Mouse (Mus musculus) liver, embryonic 15.5 days (tissue): ENCODE data around the gene Eef2kmt. TPM values are rescaled to one million over a fixed set of nuclear protein-coding genes. Genes with fewer than 3 reads are reported as not detected.

Source experiments
- ATAC-seq: fragments of 200-750 bp; cut with Nextera tagmentation; 2 replicates; pipeline ENCODE4 v1.8.0; 2017; ENCODE audit warnings: moderate number of reproducible peaks, mild to moderate bottlenecking, moderate library complexity; ENCODE audit not compliant: insufficient read depth
- H3K27ac ChIP-seq: fragments of 300-500 bp; sonication (generic); replicated peaks from 2 replicates; pipeline ENCODE4 v1.5.1; 2015; ENCODE audit warnings: mild to moderate bottlenecking, inconsistent platforms
- H3K27me3 ChIP-seq: fragments of 300-500 bp; sonication (generic); 2 replicates; pipeline ENCODE4 v1.6.1; 2015; ENCODE audit warnings: mild to moderate bottlenecking, inconsistent platforms
- H3K36me3 ChIP-seq: fragments of 300-500 bp; sonication (generic); replicated peaks from 2 replicates; pipeline ENCODE4 v1.6.1; 2015; ENCODE audit warnings: moderate library complexity, mild to moderate bottlenecking, inconsistent platforms
- H3K4me1 ChIP-seq: fragments of 300-500 bp; sonication (generic); replicated peaks from 2 replicates; pipeline ENCODE4 v1.6.1; 2015; ENCODE audit warnings: inconsistent platforms
- H3K4me2 ChIP-seq: fragments of 300-500 bp; sonication (generic); 2 replicates; pipeline ENCODE4 v1.6.1; 2015; ENCODE audit warnings: moderate library complexity, mild to moderate bottlenecking, inconsistent platforms
- H3K4me3 ChIP-seq: fragments of 300-500 bp; sonication (generic); replicated peaks from 2 replicates; pipeline ENCODE4 v1.5.1; 2015; ENCODE audit warnings: mild to moderate bottlenecking, inconsistent platforms
- H3K9ac ChIP-seq: fragments of 300-500 bp; sonication (generic); 2 replicates; pipeline ENCODE4 v1.6.1; 2015; ENCODE audit warnings: moderate library complexity, mild to moderate bottlenecking, inconsistent platforms
- H3K9me3 ChIP-seq: fragments of 300-500 bp; sonication (generic); replicated peaks from 2 replicates; pipeline ENCODE4 v1.6.1; 2016; ENCODE audit warnings: inconsistent platforms
- WGBS: fragments of 180-500 bp; shearing (Covaris S2); methylation state at CpG from one replicate; pipeline ENCODE4 v1.1.7; 2015; ENCODE audit warnings: mixed read lengths; ENCODE audit not compliant: insufficient replicate concordance; 5-methylcytosine and 5-hydroxymethylcytosine counted together
- polyA plus RNA-seq: library from polyadenylated mRNA; unstranded; fragments of >200 nt; fragmentation: Nextera tagmentation; extraction: Ambion mirVana; gene quantifications from 2 replicates; pipeline ENCODE4 v1.2.1, GENCODE M21; 2015

Gene Eef2kmt
- polyA plus RNA-seq, 1 experiment from 2014 or later, result 9.0 TPM

- ATAC-seq, result no peak
- no peak within 1 kb of the TSS for H3K27ac ChIP-seq
- H3K27me3 ChIP-seq, result no peaks in the 10 kb centered on the region; the same call in 1 of the 2 replicates
- 40% methylated on average over 6 of the region's 6 CpGs for WGBS
- H3K4me2 ChIP-seq, result no peak within 1 kb of the TSS
- no peak within 1 kb of the TSS for H3K9ac ChIP-seq
- H3K36me3 ChIP-seq, result no peaks in the 10 kb centered on the region
- H3K4me1 ChIP-seq, result no peaks in the 10 kb centered on the region
- H3K9me3 ChIP-seq, result no peaks in the 10 kb centered on the region
- no peak within 1 kb of the TSS for H3K4me3 ChIP-seq
Observed at GRCm38 (mm10) chr16:5222140-5222539, 33.6 kb downstream of the Eef2kmt start, which contains the start of gene AU021092. Gene AU021092 (minus strand): TSS chr16:5222299.

- 43% methylated on average over 4 of the region's 4 CpGs for WGBS
- no peak for ATAC-seq
Observed at GRCm38 (mm10) chr16:5221403-5221802, 34.4 kb downstream of the Eef2kmt start.

GRCm38 (mm10) chr16:5217341-5218133 lies 38.2 kb downstream of the Eef2kmt start:
- H3K9me3 ChIP-seq, result no peaks in the 10 kb centered on the region
- H3K4me2 ChIP-seq, result no peak overlapping the region
- WGBS, result 57% methylated on average over 5 of the region's 5 CpGs
- H3K36me3 ChIP-seq, result no peaks in the 10 kb centered on the region
- H3K9ac ChIP-seq, result no peak overlapping the region
- ATAC-seq, result no peak
- peaks cover 3% of the 10 kb centered on the region; the same call in 1 of the 2 replicates for H3K27me3 ChIP-seq
- no peak overlapping the region for H3K27ac ChIP-seq
- H3K4me1 ChIP-seq, result no peaks in the 10 kb centered on the region
- no peak overlapping the region for H3K4me3 ChIP-seq

More at GRCm38 (mm10) chr16:5221403-5221802, 34.4 kb downstream of the Eef2kmt start:
- Histone ChIP-seq H3K9ac (no peak overlapping the region), H3K27me3 (peaks cover 3% of the 10 kb centered on the region; the same call in 1 of the 2 replicates), H3K27ac (no peak overlapping the region), H3K9me3 (no peaks in the 10 kb centered on the region), H3K4me3 (no peak overlapping the region), H3K4me2 (no peak overlapping the region), H3K36me3 (no peaks in the 10 kb centered on the region), H3K4me1 (no peaks in the 10 kb centered on the region)

- H3K9me3 ChIP-seq, result no peaks in the 10 kb centered on the region
- H3K27me3 ChIP-seq, result peaks cover 3% of the 10 kb centered on the region; the same call in 1 of the 2 replicates
- H3K4me2 ChIP-seq, result no peak overlapping the region
- H3K9ac ChIP-seq, result no peak overlapping the region
- no peak for ATAC-seq
- H3K27ac ChIP-seq, result no peak overlapping the region
- no peak overlapping the region for H3K4me3 ChIP-seq
- H3K36me3 ChIP-seq, result no peaks in the 10 kb centered on the region
- 49% methylated on average over 6 of the region's 6 CpGs for WGBS
- H3K4me1 ChIP-seq, result no peaks in the 10 kb centered on the region
Observed at GRCm38 (mm10) chr16:5216686-5217085, 39.1 kb downstream of the Eef2kmt start.

- H3K4me1 ChIP-seq, result no peaks in the 10 kb centered on the region
- no peak overlapping the region for H3K27ac ChIP-seq
- H3K27me3 ChIP-seq, result peaks cover 3% of the 10 kb centered on the region; the same call in 1 of the 2 replicates
- ATAC-seq, result no peak
- H3K36me3 ChIP-seq, result no peaks in the 10 kb centered on the region
- 73% methylated on average over 2 of the region's 2 CpGs for WGBS
- no peak overlapping the region for H3K4me2 ChIP-seq
- H3K4me3 ChIP-seq, result no peak overlapping the region
- no peaks in the 10 kb centered on the region for H3K9me3 ChIP-seq
- no peak overlapping the region for H3K9ac ChIP-seq
Observed at GRCm38 (mm10) chr16:5214126-5214525, 41.7 kb downstream of the Eef2kmt start.

GRCm38 (mm10) chr16:5212150-5212549 lies 43.6 kb downstream of the Eef2kmt start:
- H3K27me3 ChIP-seq, result 0 out of 2 replicates have a peak, but pooled peaks cover 3% of the 10 kb centered on the region
- H3K4me3 ChIP-seq, result no peak overlapping the region
- no peaks in the 10 kb centered on the region for H3K4me1 ChIP-seq
- H3K27ac ChIP-seq, result no peak overlapping the region
- H3K36me3 ChIP-seq, result no peaks in the 10 kb centered on the region
- no peak for ATAC-seq
- no peak overlapping the region for H3K9ac ChIP-seq
- H3K4me2 ChIP-seq, result no peak overlapping the region
- WGBS, result 59% methylated on average over 3 of the region's 3 CpGs
- no peaks in the 10 kb centered on the region for H3K9me3 ChIP-seq

- Histone ChIP-seq H3K27me3 (no peaks in the 10 kb centered on the region), H3K36me3 (no peaks in the 10 kb centered on the region), H3K9me3 (no peaks in the 10 kb centered on the region), H3K4me2 (no peak overlapping the region), H3K9ac (no peak overlapping the region), H3K4me3 (no peak overlapping the region), H3K4me1 (no peaks in the 10 kb centered on the region), H3K27ac (no peak overlapping the region)
- ATAC-seq, result no peak
- WGBS, result 25% methylated on average over 2 of the region's 2 CpGs
Observed at GRCm38 (mm10) chr16:5210365-5210764, 45.4 kb downstream of the Eef2kmt start.

- Histone ChIP-seq H3K27me3 (no peaks in the 10 kb centered on the region), H3K4me1 (peaks cover 23% of the 10 kb centered on the region), H3K4me3 (no peak overlapping the region), H3K9ac (no peak overlapping the region), H3K36me3 (no peaks in the 10 kb centered on the region; the same call in 1 of the 2 replicates), H3K4me2 (no peak overlapping the region), H3K27ac (no peak overlapping the region), H3K9me3 (no peaks in the 10 kb centered on the region)
- WGBS, result 60% methylated on average over 5 of the region's 5 CpGs
- no peak for ATAC-seq
Observed at GRCm38 (mm10) chr16:5206051-5206450, 49.7 kb downstream of the Eef2kmt start.

- WGBS, result 73% methylated on average over 5 of the region's 5 CpGs
- H3K9ac ChIP-seq, result no peak overlapping the region
- H3K9me3 ChIP-seq, result no peaks in the 10 kb centered on the region
- ATAC-seq, result no peak
- no peak overlapping the region for H3K4me2 ChIP-seq
- H3K4me3 ChIP-seq, result no peak overlapping the region
- no peaks in the 10 kb centered on the region for H3K27me3 ChIP-seq
- H3K36me3 ChIP-seq, result peaks cover under 1% of the 10 kb centered on the region; the same call in 1 of the 2 replicates
- no peak overlapping the region for H3K27ac ChIP-seq
- peaks cover 23% of the 10 kb centered on the region for H3K4me1 ChIP-seq
Observed at GRCm38 (mm10) chr16:5205431-5205970, 50.3 kb downstream of the Eef2kmt start.

- Histone ChIP-seq H3K27ac (peak within 1 kb of the TSS; percentile 11; the same call in 1 of the 2 replicates), H3K36me3 (peaks cover 6% of the 10 kb centered on the region), H3K9me3 (no peaks in the 10 kb centered on the region), H3K27me3 (no peaks in the 10 kb centered on the region), H3K4me1 (peaks cover 23% of the 10 kb centered on the region), H3K4me2 (peak within 1 kb of the TSS; percentile 95), H3K9ac (peak within 1 kb of the TSS; percentile 61), H3K4me3 (peak within 1 kb of the TSS; percentile 76)
- 3% methylated on average over 40 of the region's 40 CpGs for WGBS
- ATAC-seq, result peak; percentile 69
Observed at GRCm38 (mm10) chr16:5203668-5204433, 51.9 kb downstream of the Eef2kmt start, which contains the start of gene Nagpa. Gene Nagpa (minus strand): TSS chr16:5204012.

GRCm38 (mm10) chr16:5203200-5203599 lies 52.6 kb downstream of the Eef2kmt start:
- Histone ChIP-seq H3K4me2 (peak overlapping the region; percentile 95), H3K9me3 (no peaks in the 10 kb centered on the region), H3K9ac (peak overlapping the region; percentile 61), H3K4me3 (peak overlapping the region; percentile 76), H3K27me3 (no peaks in the 10 kb centered on the region), H3K4me1 (peaks cover 23% of the 10 kb centered on the region), H3K36me3 (peaks cover 6% of the 10 kb centered on the region), H3K27ac (peak overlapping the region; percentile 11; the same call in 1 of the 2 replicates)
- ATAC-seq, result peak; percentile 40
- WGBS, result under 1% methylated on average over 36 of the region's 36 CpGs
